Mouse (Mus musculus) neural tube, embryonic 14.5 days (tissue): Measurements from ENCODE around the gene Acads. TPM values are rescaled to one million over a fixed set of nuclear protein-coding genes. Genes with fewer than 3 reads are reported as not detected.

Source experiments
- ATAC-seq: fragments of 200-750 bp; cut with Nextera tagmentation; 2 replicates; pipeline ENCODE4 v1.8.0; 2017; ENCODE audit warnings: low read depth, mild to moderate bottlenecking, moderate TSS enrichment, moderate library complexity
- H3K27ac ChIP-seq: fragments of 300-500 bp; sonication (generic); 2 replicates; pipeline ENCODE4 v1.5.1; 2014; ENCODE audit warnings: low read depth, mild to moderate bottlenecking, control low read depth, low read length, moderate library complexity, mixed read lengths
- H3K27me3 ChIP-seq: fragments of 300-500 bp; sonication (generic); 2 replicates; pipeline ENCODE4 v1.6.1; 2014; ENCODE audit warnings: low read length; ENCODE audit not compliant: control insufficient read depth, insufficient read depth
- H3K36me3 ChIP-seq: fragments of 300-500 bp; sonication (generic); 2 replicates; pipeline ENCODE4 v1.6.1; 2014; ENCODE audit warnings: low read length, mixed read lengths; ENCODE audit not compliant: control insufficient read depth, insufficient read depth
- H3K4me1 ChIP-seq: fragments of 300-500 bp; sonication (generic); 2 replicates; pipeline ENCODE4 v1.6.1; 2014; ENCODE audit warnings: low read length; ENCODE audit not compliant: control insufficient read depth, insufficient read depth
- H3K4me2 ChIP-seq: fragments of 300-500 bp; sonication (generic); 2 replicates; pipeline ENCODE4 v1.6.1; 2014; ENCODE audit warnings: mild to moderate bottlenecking, low read depth, low read length, control low read depth
- H3K4me3 ChIP-seq: fragments of 300-500 bp; sonication (generic); 2 replicates; pipeline ENCODE4 v1.5.1; 2014; ENCODE audit warnings: low read depth, low read length, control low read depth, mixed read lengths
- H3K9ac ChIP-seq: fragments of 300-500 bp; sonication (generic); replicated peaks from 2 replicates; pipeline ENCODE4 v1.6.1; 2014; ENCODE audit warnings: low read depth, mild to moderate bottlenecking, control low read depth, low read length, mixed read lengths
- H3K9me3 ChIP-seq: fragments of 300-500 bp; sonication (generic); 2 replicates; pipeline ENCODE4 v1.6.1; 2016; ENCODE audit warnings: low read length; ENCODE audit not compliant: control insufficient read depth
- WGBS: fragments of 180-500 bp; shearing (Covaris S2); extraction: QIAGEN DNeasy Blood & Tissue Kit; methylation state at CpG from one replicate; pipeline ENCODE4 v1.1.7; 2014; 5-methylcytosine and 5-hydroxymethylcytosine counted together
- polyA plus RNA-seq: library from polyadenylated mRNA; unstranded; fragments of >200 nt; fragmentation: Nextera tagmentation; extraction: Ambion mirVana; gene quantifications from 2 replicates; pipeline ENCODE4 v1.2.1, GENCODE M21; 2014

Gene Acads
- polyA plus RNA-seq, 1 experiment from 2014 or later: 11.3 TPM

- Histone ChIP-seq H3K4me1 (no peaks in the 10 kb centered on the region), H3K36me3 (peaks cover 52% of the 10 kb centered on the region), H3K4me2 (no peak overlapping the region), H3K9me3 (no peaks in the 10 kb centered on the region), H3K27me3 (no peaks in the 10 kb centered on the region), H3K27ac (no peak overlapping the region), H3K9ac (no peak overlapping the region), H3K4me3 (no peak overlapping the region)
- 87% methylated on average over 5 of the region's 5 CpGs for WGBS
- no peak for ATAC-seq
These were observed 19.6 kb downstream of the Acads start for GRCm38 (mm10) chr5:115099530-115099929.

- no peaks in the 10 kb centered on the region for H3K27me3 ChIP-seq
- H3K27ac ChIP-seq: no peak within 1 kb of the TSS
- no peak within 1 kb of the TSS for H3K4me2 ChIP-seq
- no peaks in the 10 kb centered on the region for H3K4me1 ChIP-seq
- no peak within 1 kb of the TSS for H3K9ac ChIP-seq
- WGBS: 96% methylated on average over 8 of the region's 8 CpGs
- ATAC-seq: no peak
- H3K4me3 ChIP-seq: no peak within 1 kb of the TSS
- H3K36me3 ChIP-seq: peaks cover 55% of the 10 kb centered on the region
- no peaks in the 10 kb centered on the region for H3K9me3 ChIP-seq
These were observed 21.0 kb downstream of the Acads start, which contains the start of gene Gm10401 for GRCm38 (mm10) chr5:115098195-115098594. Gene Gm10401 (minus strand): TSS chr5:115098295.

GRCm38 (mm10) chr5:115091776-115092175, 27.4 kb downstream of the Acads start:
- H3K27ac ChIP-seq: no peak overlapping the region
- 88% methylated on average over 6 of the region's 6 CpGs for WGBS
- no peak overlapping the region for H3K4me2 ChIP-seq
- ATAC-seq: no peak
- no peaks in the 10 kb centered on the region for H3K4me1 ChIP-seq
- H3K27me3 ChIP-seq: no peaks in the 10 kb centered on the region
- no peak overlapping the region for H3K4me3 ChIP-seq
- peaks cover 58% of the 10 kb centered on the region for H3K36me3 ChIP-seq
- H3K9ac ChIP-seq: no peak overlapping the region
- no peaks in the 10 kb centered on the region for H3K9me3 ChIP-seq

GRCm38 (mm10) chr5:115091015-115091414, 28.1 kb downstream of the Acads start:
- no peaks in the 10 kb centered on the region for H3K27me3 ChIP-seq
- no peaks in the 10 kb centered on the region for H3K4me1 ChIP-seq
- peaks cover 51% of the 10 kb centered on the region for H3K36me3 ChIP-seq
- H3K27ac ChIP-seq: no peak overlapping the region
- 82% methylated on average over 3 of the region's 3 CpGs for WGBS
- no peak for ATAC-seq
- H3K9ac ChIP-seq: no peak overlapping the region
- no peak overlapping the region for H3K4me3 ChIP-seq
- H3K4me2 ChIP-seq: no peak overlapping the region
- H3K9me3 ChIP-seq: no peaks in the 10 kb centered on the region

GRCm38 (mm10) chr5:115089592-115090268, 29.4 kb downstream of the Acads start:
- H3K9me3 ChIP-seq: no peaks in the 10 kb centered on the region
- no peak overlapping the region for H3K4me3 ChIP-seq
- H3K4me2 ChIP-seq: no peak overlapping the region
- WGBS: 89% methylated on average over 5 of the region's 5 CpGs
- ATAC-seq: no peak
- H3K27ac ChIP-seq: no peak overlapping the region
- peaks cover 38% of the 10 kb centered on the region for H3K36me3 ChIP-seq
- no peaks in the 10 kb centered on the region for H3K4me1 ChIP-seq
- H3K9ac ChIP-seq: no peak overlapping the region
- H3K27me3 ChIP-seq: no peaks in the 10 kb centered on the region

- Histone ChIP-seq H3K4me1 (no peaks in the 10 kb centered on the region), H3K27me3 (no peaks in the 10 kb centered on the region), H3K4me3 (no peak overlapping the region), H3K9me3 (no peaks in the 10 kb centered on the region), H3K27ac (no peak overlapping the region), H3K9ac (no peak overlapping the region), H3K36me3 (peaks cover 34% of the 10 kb centered on the region), H3K4me2 (no peak overlapping the region)
- ATAC-seq: no peak
- WGBS: 93% methylated on average over 2 of the region's 2 CpGs
These were observed 33.5 kb downstream of the Acads start for GRCm38 (mm10) chr5:115085675-115086074.

GRCm38 (mm10) chr5:115083492-115083891, 35.7 kb downstream of the Acads start:
- no peak for ATAC-seq
- Histone ChIP-seq H3K9me3 (no peaks in the 10 kb centered on the region), H3K4me3 (no peak overlapping the region), H3K27ac (no peak overlapping the region), H3K4me1 (no peaks in the 10 kb centered on the region), H3K27me3 (no peaks in the 10 kb centered on the region), H3K4me2 (no peak overlapping the region), H3K36me3 (peaks cover 14% of the 10 kb centered on the region; the same call in 1 of the 2 replicates), H3K9ac (no peak overlapping the region)
- 91% methylated on average over 6 of the region's 6 CpGs for WGBS

- ATAC-seq: no peak
- 91% methylated on average over 5 of the region's 5 CpGs for WGBS
- no peaks in the 10 kb centered on the region for H3K4me1 ChIP-seq
- H3K4me2 ChIP-seq: no peak overlapping the region
- no peaks in the 10 kb centered on the region for H3K27me3 ChIP-seq
- H3K9ac ChIP-seq: no peak overlapping the region
- no peak overlapping the region for H3K4me3 ChIP-seq
- H3K27ac ChIP-seq: no peak overlapping the region
- H3K36me3 ChIP-seq: peaks cover 5% of the 10 kb centered on the region; the same call in 1 of the 2 replicates
- no peaks in the 10 kb centered on the region for H3K9me3 ChIP-seq
These were observed 37.5 kb downstream of the Acads start for GRCm38 (mm10) chr5:115081636-115082035.

- no peak overlapping the region for H3K4me3 ChIP-seq
- H3K27me3 ChIP-seq: no peaks in the 10 kb centered on the region
- no peaks in the 10 kb centered on the region for H3K4me1 ChIP-seq
- ATAC-seq: no peak
- no peak overlapping the region for H3K9ac ChIP-seq
- H3K27ac ChIP-seq: no peak overlapping the region
- WGBS: 57% methylated on average over 5 of the region's 5 CpGs
- no peak overlapping the region for H3K4me2 ChIP-seq
- no peaks in the 10 kb centered on the region for H3K9me3 ChIP-seq
- H3K36me3 ChIP-seq: peaks cover 7% of the 10 kb centered on the region; the same call in 1 of the 2 replicates
These were observed 42.8 kb downstream of the Acads start for GRCm38 (mm10) chr5:115076144-115076901.
